Mouse (Mus musculus): Measurements from ENCODE around the gene H2al1f.
A peak's percentile ranks its signal among the peaks of the same experiment; 100 is the strongest.
"Not testable (repeated sequence)": the region's sequence is repeated elsewhere in the genome, so short reads cannot be mapped to it uniquely, and the experiment has no call there.

Gene H2al1f

DNA sequence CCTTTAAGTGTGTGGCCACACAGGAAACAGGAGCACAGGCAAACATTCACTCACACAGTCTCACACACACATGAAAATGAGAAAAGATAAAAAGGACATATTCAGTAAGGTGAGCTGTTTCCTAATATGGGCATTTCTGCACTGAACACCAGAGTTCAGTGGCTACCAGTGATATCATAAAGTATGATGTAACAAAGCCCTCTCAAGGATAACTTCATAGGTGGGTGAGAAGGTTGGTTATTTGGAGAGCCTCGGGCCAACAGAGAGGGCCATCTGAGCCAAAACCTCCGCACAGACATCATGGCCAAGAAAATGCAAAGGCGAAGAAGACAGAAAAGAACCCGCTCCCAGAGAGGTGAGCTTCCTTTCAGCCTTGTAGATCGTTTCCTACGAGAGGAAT lies at the start of gene H2al1f:
Gene H2al1f (plus strand): TSS at position 301 of the 400 bp plus-strand sequence.
- DNase-seq (ENCODE audit: low read depth, low spot score), result not testable (repeated sequence)

DNA sequence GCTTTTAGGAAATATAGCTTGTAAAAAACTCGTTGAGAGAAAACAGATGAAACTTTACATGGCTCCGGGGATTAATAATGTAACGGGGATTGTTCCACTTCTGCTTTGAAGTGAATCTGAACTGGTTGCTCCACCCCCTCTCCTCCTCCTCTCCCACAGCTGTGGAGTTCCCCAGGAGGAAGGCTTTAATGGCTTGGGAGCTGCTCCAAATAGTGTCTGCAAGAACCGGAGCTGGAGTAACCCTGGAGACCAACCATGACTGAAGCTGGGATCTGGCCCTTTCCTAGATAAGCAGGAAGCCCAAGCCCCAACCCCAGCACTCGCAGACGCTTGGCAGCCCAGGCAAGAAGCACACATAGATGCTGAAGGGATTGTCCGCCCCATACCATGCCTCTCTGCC lies 47.2 kb upstream of the H2al1f start:
- peak; percentile 34 for DNase-seq (ENCODE audit: low read depth, low spot score)

DNA sequence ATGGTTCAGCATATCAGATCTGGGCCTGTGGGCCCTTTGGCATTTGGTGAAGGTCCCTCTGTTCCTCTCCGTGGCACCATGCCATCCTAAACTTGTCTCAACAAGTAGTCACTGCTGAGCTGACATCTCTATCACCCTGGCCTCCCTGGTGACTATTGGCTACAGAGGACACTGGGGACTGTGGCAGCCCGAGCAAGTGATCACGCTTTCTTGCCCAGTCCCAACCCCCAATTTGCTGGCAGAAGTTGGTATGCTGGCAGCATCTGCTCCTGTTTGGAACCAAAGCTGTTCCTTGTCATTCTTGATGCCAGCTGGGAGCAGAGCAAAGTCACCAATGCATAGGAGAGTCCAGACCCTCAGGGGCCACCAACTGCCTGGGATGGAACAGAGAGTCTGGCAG lies 45.9 kb upstream of the H2al1f start:
- DNase-seq (ENCODE audit: low read depth, low spot score), result peak; percentile 42

DNA sequence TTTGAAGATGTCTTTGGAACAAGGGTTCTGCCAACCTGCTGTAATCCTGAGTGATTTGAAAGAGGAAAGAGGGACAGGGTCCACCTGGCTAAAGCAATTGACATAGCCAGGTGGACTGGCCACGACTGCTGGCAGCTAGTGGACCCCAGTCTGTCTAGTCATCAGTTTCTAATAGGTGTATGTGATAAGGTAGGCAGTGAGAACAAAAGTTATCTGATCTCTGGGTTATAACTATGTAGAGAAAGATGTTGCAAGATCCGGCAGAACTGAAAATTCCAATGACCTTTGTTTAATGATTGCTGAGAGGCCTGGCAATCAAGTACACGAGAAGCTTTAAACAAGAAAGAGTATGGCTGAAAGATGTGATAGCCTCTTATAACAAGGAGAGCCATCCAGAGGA lies 41.8 kb upstream of the H2al1f start:
- no peak for DNase-seq (ENCODE audit: low read depth, low spot score)

DNA sequence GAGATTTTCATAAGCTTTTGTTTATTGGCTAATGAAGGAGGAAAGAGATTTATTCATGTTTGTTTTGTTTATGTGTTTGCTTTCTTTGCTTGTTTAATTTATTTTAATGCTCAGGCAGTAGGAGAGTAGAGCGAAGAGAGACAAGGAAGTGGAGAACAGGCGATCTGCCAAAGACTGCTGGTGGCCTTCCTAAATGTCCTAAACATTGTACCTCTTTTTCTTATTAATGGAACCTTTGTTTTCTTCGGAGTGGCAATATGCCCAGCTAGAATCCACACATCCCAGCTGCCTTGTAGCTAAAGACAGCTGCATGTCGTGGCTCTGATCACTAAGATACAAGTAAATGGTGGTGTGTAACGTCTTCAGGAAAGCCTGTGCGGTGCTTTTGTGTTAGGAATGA lies 37.9 kb upstream of the H2al1f start:
- DNase-seq (ENCODE audit: low read depth, low spot score), result no peak

DNA sequence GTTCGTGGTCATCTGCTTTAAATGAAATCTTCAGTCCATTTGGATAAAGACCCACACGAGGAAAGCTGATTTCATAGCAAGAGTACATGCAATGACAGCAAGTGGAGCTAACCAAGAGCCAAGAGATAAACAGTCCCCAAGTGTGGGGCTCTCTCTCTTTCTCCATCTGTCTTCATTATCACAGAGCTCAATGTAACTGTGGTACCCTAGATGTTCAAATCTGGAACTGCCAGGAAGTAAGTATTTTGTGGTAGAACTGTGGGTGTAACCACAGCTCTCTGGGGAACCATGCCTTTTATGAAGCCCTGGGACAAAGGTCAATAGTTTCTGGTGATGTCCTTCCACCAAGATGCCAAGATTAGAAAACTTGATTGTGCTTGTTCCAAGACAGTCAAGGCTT lies 34.2 kb upstream of the H2al1f start:
- DNase-seq (ENCODE audit: low read depth, low spot score), result no peak

DNA sequence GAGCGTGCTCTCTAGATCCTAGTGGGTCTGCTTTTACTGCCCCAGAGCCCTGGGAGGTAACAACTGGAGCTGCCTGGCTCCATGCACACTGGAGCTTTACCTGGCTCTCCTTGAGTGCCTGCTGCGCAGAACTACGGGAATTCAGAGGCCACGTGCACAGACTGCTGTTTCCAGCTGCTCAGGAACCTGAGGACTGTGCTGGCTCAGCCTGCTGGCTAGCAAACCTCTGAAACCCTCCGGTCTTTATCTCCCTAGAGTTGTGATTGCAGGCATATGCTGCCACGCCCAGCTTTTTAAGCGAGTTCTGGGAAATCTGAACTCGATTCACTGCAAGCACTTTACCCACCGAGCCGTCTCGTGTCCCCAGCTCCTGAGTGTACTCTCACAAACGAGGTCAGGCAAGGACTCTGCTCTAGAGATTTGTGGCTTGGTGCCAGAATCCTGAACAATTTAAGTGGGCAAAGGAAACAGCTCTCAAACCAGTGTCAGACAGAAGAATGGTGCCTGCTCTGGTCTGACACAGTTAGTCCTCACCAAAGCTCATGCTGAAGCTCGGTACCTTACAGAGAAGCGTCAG lies 26.6 kb upstream of the H2al1f start:
- no peak for DNase-seq (ENCODE audit: low read depth, low spot score)

DNA sequence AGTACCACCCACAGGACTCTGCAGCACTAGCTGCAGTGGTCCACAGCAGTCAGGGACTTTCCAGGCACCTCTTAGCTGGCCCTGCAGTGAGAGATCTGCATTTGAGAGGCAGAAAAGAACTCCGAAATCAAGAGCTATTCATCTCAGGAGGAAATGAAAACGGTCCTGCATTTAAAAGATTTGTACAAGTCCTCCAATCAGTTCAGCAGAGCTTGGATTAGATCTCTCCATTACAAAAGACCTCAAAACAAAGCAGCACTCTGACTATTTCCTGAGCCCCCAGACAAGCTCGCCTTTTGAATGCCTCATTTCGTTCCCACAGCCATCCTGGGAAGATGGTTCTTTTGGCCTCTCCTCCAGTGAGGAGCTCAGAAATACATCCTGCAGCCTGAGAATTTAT lies 25.7 kb upstream of the H2al1f start:
- no peak for DNase-seq (ENCODE audit: low read depth, low spot score)

DNA sequence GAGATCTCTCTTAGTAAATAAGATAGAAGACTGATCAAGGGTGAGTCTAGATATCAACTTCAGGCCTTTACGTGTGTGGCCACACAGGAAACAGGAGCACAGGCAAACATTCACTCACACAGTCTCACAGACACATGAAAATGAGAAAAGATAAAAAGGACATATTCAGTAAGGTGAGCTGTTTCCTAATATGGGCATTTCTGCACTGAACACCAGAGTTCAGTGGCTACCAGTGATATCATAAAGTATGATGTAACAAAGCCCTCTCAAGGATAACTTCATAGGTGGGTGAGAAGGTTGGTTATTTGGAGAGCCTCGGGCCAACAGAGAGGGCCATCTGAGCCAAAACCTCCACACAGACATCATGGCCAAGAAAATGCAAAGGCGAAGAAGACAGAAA lies 16.0 kb upstream of the H2al1f start, which contains the start of gene H2al1a:
Gene H2al1a (plus strand): TSS at position 301 of the 400 bp plus-strand sequence.
- not testable (repeated sequence) for DNase-seq (ENCODE audit: low read depth, low spot score)

DNA sequence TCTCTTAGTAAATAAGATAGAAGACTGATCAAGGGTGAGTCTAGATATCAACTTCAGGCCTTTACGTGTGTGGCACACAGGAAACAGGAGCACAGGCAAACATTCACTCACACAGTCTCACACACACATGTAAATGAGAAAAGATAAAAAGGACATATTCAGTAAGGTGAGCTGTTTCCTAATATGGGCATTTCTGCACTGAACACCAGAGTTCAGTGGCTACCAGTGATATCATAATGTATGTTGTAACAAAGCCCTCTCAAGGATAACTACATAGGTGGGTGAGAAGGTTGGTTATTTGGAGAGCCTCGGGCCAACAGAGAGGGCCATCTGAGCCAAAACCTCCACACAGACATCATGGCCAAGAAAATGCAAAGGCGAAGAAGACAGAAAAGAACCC lies 12.8 kb upstream of the H2al1f start, which contains the start of gene H2al1b:
Gene H2al1b (plus strand): TSS at position 301 of the 400 bp plus-strand sequence.
- DNase-seq (ENCODE audit: low read depth, low spot score), result not testable (repeated sequence)

DNA sequence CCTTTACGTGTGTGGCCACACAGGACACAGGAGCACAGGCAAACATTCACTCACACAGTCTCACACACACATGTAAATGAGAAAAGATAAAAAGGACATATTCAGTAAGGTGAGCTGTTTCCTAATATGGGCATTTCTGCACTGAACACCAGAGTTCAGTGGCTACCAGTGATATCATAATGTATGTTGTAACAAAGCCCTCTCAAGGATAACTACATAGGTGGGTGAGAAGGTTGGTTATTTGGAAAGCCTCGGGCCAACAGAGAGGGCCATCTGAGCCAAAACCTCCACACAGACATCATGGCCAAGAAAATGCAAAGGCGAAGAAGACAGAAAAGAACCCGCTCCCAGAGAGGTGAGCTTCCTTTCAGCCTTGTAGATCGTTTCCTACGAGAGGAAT lies 9.6 kb upstream of the H2al1f start, which contains the start of gene H2al1c:
Gene H2al1c (plus strand): TSS at position 301 of the 400 bp plus-strand sequence.
- DNase-seq (ENCODE audit: low read depth, low spot score), result not testable (repeated sequence)

DNA sequence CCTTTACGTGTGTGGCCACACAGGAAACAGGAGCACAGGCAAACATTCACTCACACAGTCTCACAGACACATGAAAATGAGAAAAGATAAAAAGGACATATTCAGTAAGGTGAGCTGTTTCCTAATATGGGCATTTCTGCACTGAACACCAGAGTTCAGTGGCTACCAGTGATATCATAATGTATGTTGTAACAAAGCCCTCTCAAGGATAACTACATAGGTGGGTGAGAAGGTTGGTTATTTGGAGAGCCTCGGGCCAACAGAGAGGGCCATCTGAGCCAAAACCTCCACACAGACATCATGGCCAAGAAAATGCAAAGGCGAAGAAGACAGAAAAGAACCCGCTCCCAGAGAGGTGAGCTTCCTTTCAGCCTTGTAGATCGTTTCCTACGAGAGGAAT lies 6.4 kb upstream of the H2al1f start, which contains the start of gene H2al1d:
Gene H2al1d (plus strand): TSS at position 301 of the 400 bp plus-strand sequence.
- DNase-seq (ENCODE audit: low read depth, low spot score), result not testable (repeated sequence)

DNA sequence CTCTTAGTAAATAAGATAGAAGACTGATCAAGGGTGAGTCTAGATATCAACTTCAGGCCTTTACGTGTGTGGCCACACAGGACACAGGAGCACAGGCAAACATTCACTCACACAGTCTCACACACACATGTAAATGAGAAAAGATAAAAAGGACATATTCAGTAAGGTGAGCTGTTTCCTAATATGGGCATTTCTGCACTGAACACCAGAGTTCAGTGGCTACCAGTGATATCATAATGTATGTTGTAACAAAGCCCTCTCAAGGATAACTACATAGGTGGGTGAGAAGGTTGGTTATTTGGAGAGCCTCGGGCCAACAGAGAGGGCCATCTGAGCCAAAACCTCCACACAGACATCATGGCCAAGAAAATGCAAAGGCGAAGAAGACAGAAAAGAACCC lies 3.3 kb upstream of the H2al1f start, which contains the start of gene H2al1e:
Gene H2al1e (plus strand): TSS at position 301 of the 400 bp plus-strand sequence.
- not testable (repeated sequence) for DNase-seq (ENCODE audit: low read depth, low spot score)

DNA sequence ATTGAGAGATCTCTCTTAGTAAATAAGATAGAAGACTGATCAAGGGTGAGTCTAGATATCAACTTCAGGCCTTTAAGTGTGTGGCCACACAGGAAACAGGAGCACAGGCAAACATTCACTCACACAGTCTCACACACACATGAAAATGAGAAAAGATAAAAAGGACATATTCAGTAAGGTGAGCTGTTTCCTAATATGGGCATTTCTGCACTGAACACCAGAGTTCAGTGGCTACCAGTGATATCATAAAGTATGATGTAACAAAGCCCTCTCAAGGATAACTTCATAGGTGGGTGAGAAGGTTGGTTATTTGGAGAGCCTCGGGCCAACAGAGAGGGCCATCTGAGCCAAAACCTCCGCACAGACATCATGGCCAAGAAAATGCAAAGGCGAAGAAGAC lies 3.0 kb downstream of the H2al1f start, which contains the start of gene H2al1g:
Gene H2al1g (plus strand): TSS at position 301 of the 400 bp plus-strand sequence.
- DNase-seq (ENCODE audit: low read depth, low spot score), result not testable (repeated sequence)

DNA sequence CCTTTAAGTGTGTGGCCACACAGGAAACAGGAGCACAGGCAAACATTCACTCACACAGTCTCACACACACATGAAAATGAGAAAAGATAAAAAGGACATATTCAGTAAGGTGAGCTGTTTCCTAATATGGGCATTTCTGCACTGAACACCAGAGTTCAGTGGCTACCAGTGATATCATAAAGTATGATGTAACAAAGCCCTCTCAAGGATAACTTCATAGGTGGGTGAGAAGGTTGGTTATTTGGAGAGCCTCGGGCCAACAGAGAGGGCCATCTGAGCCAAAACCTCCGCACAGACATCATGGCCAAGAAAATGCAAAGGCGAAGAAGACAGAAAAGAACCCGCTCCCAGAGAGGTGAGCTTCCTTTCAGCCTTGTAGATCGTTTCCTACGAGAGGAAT lies 6.2 kb downstream of the H2al1f start, which contains the start of gene H2al1h:
Gene H2al1h (plus strand): TSS at position 301 of the 400 bp plus-strand sequence.
- DNase-seq (ENCODE audit: low read depth, low spot score), result not testable (repeated sequence)

DNA sequence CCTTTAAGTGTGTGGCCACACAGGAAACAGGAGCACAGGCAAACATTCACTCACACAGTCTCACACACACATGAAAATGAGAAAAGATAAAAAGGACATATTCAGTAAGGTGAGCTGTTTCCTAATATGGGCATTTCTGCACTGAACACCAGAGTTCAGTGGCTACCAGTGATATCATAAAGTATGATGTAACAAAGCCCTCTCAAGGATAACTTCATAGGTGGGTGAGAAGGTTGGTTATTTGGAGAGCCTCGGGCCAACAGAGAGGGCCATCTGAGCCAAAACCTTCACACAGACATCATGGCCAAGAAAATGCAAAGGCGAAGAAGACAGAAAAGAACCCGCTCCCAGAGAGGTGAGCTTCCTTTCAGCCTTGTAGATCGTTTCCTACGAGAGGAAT lies 9.4 kb downstream of the H2al1f start, which contains the start of gene H2al1i:
Gene H2al1i (plus strand): TSS at position 301 of the 400 bp plus-strand sequence.
- DNase-seq (ENCODE audit: low read depth, low spot score), result not testable (repeated sequence)

DNA sequence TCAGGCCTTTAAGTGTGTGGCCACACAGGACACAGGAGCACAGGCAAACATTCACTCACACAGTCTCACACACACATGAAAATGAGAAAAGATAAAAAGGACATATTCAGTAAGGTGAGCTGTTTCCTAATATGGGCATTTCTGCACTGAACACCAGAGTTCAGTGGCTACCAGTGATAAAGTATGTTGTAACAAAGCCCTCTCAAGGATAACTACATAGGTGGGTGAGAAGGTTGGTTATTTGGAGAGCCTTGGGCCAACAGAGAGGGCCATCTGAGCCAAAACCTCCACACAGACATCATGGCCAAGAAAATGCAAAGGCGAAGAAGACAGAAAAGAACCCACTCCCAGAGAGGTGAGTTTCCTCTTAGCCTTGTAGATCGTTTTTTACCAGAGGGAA lies 12.6 kb downstream of the H2al1f start, which contains the start of gene H2al1j:
Gene H2al1j (plus strand): TSS at position 301 of the 400 bp plus-strand sequence.
- DNase-seq (ENCODE audit: low read depth, low spot score), result not testable (repeated sequence)

DNA sequence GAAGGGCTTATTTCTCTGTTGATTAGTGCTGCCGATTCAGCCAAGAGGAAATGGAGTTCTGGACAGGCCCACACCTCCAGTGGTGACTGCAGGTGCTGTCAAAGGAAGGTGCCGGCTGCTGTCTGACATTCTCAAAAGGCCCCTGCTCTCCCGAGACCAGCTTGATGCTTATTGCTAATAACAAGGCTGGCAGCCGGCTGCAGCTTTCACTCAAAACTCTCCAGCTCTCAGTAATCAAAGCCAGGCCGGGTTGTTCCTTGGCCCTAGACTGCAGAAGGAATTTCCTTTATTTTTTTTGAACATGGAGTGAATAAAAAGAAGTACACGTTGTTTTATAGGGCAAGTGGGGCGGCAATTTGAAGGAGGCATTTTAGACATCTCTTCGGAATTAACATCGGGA lies 30.8 kb downstream of the H2al1f start:
- peak; percentile 30 for DNase-seq (ENCODE audit: low read depth, low spot score)

DNA sequence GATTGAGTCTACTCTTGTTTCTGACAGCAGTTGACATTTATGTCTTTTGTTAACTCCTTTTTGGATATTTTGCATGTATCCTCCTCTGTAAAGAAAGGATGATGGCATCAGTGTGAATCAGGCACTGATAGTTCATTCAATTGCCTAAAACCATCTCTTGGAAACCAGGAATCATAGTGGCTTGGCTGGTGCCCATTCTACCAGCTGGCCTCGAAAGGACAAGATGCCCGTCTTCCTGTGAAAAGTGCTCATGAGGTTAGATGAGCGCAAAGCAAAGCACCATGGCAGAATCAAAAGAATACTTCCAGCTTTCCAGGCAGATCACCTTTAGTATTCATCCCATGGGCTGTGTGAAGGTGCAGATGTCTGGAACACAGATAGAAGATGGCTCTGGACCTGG lies 31.8 kb downstream of the H2al1f start:
- DNase-seq (ENCODE audit: low read depth, low spot score), result peak; percentile 16

DNA sequence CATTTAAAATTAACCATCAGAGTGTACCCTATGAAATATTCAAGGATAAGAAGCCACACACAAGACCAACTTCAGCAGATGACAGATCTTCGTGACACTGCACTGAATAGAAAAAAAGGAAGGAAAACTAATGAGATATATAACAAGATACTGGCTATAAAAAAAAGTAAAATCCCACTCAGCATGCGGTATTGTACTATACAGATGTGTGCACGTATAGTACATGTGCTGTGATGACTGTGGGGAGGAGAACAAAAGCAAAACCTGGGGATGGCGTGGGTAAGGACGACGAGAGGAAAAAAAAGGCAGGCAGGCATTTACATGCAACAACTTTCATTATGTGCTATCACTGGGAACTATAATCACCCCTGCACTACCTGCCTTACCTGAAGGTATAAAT lies 45.9 kb downstream of the H2al1f start:
- DNase-seq (ENCODE audit: low read depth, low spot score), result no peak

DNA sequence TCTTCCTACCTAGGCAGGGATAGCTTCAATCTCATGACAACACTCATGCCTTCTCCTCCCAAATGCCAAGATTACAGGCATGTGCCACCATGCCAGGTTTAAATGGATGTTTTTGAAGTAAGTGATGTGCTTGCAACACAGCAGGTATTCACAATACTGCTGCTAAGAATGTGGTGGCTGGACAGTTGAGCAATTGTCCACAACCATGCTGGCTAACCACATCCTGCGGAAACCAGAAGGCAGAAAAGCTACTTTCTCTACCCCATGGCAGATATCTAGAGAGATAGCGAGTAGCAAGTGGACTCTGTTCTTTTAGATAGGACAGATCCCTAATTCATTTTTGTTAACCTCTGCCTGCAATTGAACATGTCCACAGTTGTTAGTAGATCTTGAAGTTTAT lies 46.3 kb downstream of the H2al1f start:
- DNase-seq (ENCODE audit: low read depth, low spot score), result no peak

DNA sequence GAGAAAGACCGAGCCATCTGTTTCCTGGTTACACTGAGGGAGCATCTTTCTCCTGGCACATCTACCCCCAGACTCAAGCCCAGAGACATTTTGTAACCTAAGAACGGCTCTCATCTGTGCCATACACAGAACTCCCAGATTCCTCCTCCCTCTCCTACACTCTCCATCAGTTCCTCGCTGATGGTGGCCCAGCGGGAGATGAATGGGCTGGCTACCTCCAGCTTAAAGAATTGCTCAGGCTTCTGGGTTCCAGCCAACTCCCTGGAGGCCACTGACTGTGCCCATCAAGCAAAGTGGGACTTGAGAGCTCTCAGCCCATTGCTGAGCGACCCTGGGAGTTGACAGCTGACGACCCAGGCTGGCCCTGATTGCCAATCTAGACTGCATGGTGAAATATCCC lies 48.9 kb downstream of the H2al1f start:
- DNase-seq (ENCODE audit: low read depth, low spot score), result peak; percentile 71
